ENCODE assay signal across 21 mouse cellular contexts in genomic region chr17:85541258-85541777, GRCm38 (mm10).
DNase-seq lines count a peak whose midpoint lies in the region; ATAC-seq and TF ChIP-seq lines count a peak whose summit lies in the region.
"Had no signal": no experiment of that assay in that cellular context is flagged by ENCODE, and none has a peak within 500 bp of the region (broad histone marks: within the 10 kb centered on the region; RNA-seq: fewer than 3 reads in every experiment).

No protein-coding gene starts in this region.

- no peaks in the 10 kb centered on the region for H3K4me1 ChIP-seq in intestine, embryonic 14.5 days (replicated peaks; ENCODE audit: control insufficient read depth, insufficient read depth, low read length)
- no peaks in the 10 kb centered on the region for H3K4me1 ChIP-seq in intestine, postnatal 0 days (replicated peaks; ENCODE audit: control insufficient read depth, insufficient read depth, low read length)
- H3K4me1 ChIP-seq in liver, postnatal 0 days (ENCODE audit: insufficient read depth), result no peaks in the 10 kb centered on the region
- no peaks in the 10 kb centered on the region for H3K4me1 ChIP-seq in liver, embryonic 12.5 days
- no peaks in the 10 kb centered on the region for H3K4me1 ChIP-seq in limb, embryonic 10.5 days
- no peaks in the 10 kb centered on the region for H3K4me1 ChIP-seq in kidney, embryonic 14.5 days (ENCODE audit: control insufficient read depth, insufficient read depth, low read length)
- H3K4me1 ChIP-seq: embryonic facial prominence, embryonic 12.5 days; forebrain, embryonic 12.5 days had no signal

- H3K9ac ChIP-seq in intestine, embryonic 14.5 days (ENCODE audit: low read length), result no peak overlapping the region
- no peak overlapping the region for H3K9ac ChIP-seq in intestine, postnatal 0 days (ENCODE audit: low read depth, low read length)
- no peak overlapping the region for H3K9ac ChIP-seq in liver, postnatal 0 days (replicated peaks)
- no peak overlapping the region for H3K9ac ChIP-seq in liver, embryonic 12.5 days
- H3K9ac ChIP-seq in kidney, embryonic 14.5 days (ENCODE audit: low read depth, low read length), result no peak overlapping the region
- H3K9ac ChIP-seq: embryonic facial prominence, embryonic 12.5 days; forebrain, embryonic 12.5 days had no signal

- H3K36me3 ChIP-seq in intestine, embryonic 14.5 days (ENCODE audit: control insufficient read depth, insufficient read depth, low read length), result no peaks in the 10 kb centered on the region
- H3K36me3 ChIP-seq in intestine, postnatal 0 days (ENCODE audit: control insufficient read depth, insufficient read depth), result no peaks in the 10 kb centered on the region
- no peaks in the 10 kb centered on the region for H3K36me3 ChIP-seq in liver, postnatal 0 days (replicated peaks; ENCODE audit: insufficient read depth, low read length)
- no peaks in the 10 kb centered on the region for H3K36me3 ChIP-seq in liver, embryonic 12.5 days
- H3K36me3 ChIP-seq in limb, embryonic 10.5 days, result no peaks in the 10 kb centered on the region
- H3K36me3 ChIP-seq in kidney, embryonic 14.5 days (ENCODE audit: control insufficient read depth, insufficient read depth, low read length), result no peaks in the 10 kb centered on the region
- H3K36me3 ChIP-seq: embryonic facial prominence, embryonic 12.5 days; forebrain, embryonic 12.5 days had no signal

- no peak overlapping the region for H3K4me3 ChIP-seq in intestine, embryonic 14.5 days (ENCODE audit: low read depth, low read length)
- no peak overlapping the region for H3K4me3 ChIP-seq in intestine, postnatal 0 days (ENCODE audit: low read depth, low read length)
- no peak overlapping the region for H3K4me3 ChIP-seq in liver, postnatal 0 days (ENCODE audit: low read depth, low read length)
- no peak overlapping the region for H3K4me3 ChIP-seq in liver, embryonic 12.5 days
- H3K4me3 ChIP-seq in limb, embryonic 10.5 days, result no peak overlapping the region
- no peak overlapping the region for H3K4me3 ChIP-seq in kidney, embryonic 14.5 days (ENCODE audit: low read length)
- H3K4me3 ChIP-seq: embryonic facial prominence, embryonic 12.5 days; forebrain, embryonic 12.5 days had no signal

- no peaks in the 10 kb centered on the region for H3K27me3 ChIP-seq in intestine, embryonic 14.5 days (replicated peaks; ENCODE audit: control insufficient read depth, insufficient read depth, low read length)
- no peaks in the 10 kb centered on the region for H3K27me3 ChIP-seq in intestine, postnatal 0 days (replicated peaks; ENCODE audit: control insufficient read depth, insufficient read depth, low read length)
- no peaks in the 10 kb centered on the region for H3K27me3 ChIP-seq in liver, postnatal 0 days (ENCODE audit: insufficient read depth, low read length)
- H3K27me3 ChIP-seq in liver, embryonic 12.5 days (replicated peaks), result no peaks in the 10 kb centered on the region
- 0 out of 2 replicates have a peak, but pooled peaks cover 3% of the 10 kb centered on the region for H3K27me3 ChIP-seq in limb, embryonic 10.5 days (ENCODE audit: low read depth, poor library complexity, severe bottlenecking)
- no peaks in the 10 kb centered on the region for H3K27me3 ChIP-seq in kidney, embryonic 14.5 days (ENCODE audit: control insufficient read depth, insufficient read depth, low read length)
- H3K27me3 ChIP-seq: embryonic facial prominence, embryonic 12.5 days; forebrain, embryonic 12.5 days had no signal

- H3K27ac ChIP-seq in intestine, embryonic 14.5 days (ENCODE audit: low read depth), result no peak overlapping the region
- no peak overlapping the region for H3K27ac ChIP-seq in intestine, postnatal 0 days (ENCODE audit: low read depth, low read length)
- no peak overlapping the region for H3K27ac ChIP-seq in liver, postnatal 0 days (ENCODE audit: low read depth)
- H3K27ac ChIP-seq in liver, embryonic 12.5 days, result no peak overlapping the region
- H3K27ac ChIP-seq in limb, embryonic 10.5 days, result no peak overlapping the region
- H3K27ac ChIP-seq in kidney, embryonic 14.5 days (ENCODE audit: low read depth, low read length), result no peak overlapping the region
- H3K27ac ChIP-seq: embryonic facial prominence, embryonic 12.5 days; forebrain, embryonic 12.5 days had no signal

- TF ChIP-seq EP300 in liver, postnatal 0 days (IDR thresholded peaks at IDR 0.05; ENCODE audit: low read depth), result no peak

- no peaks in the 10 kb centered on the region for H3K9me3 ChIP-seq in intestine, embryonic 14.5 days (ENCODE audit: control insufficient read depth, low read length)
- no peaks in the 10 kb centered on the region for H3K9me3 ChIP-seq in intestine, postnatal 0 days (ENCODE audit: control insufficient read depth)
- no peaks in the 10 kb centered on the region for H3K9me3 ChIP-seq in liver, postnatal 0 days (ENCODE audit: low read length)
- no peaks in the 10 kb centered on the region for H3K9me3 ChIP-seq in liver, embryonic 12.5 days (replicated peaks)
- no peaks in the 10 kb centered on the region for H3K9me3 ChIP-seq in limb, embryonic 10.5 days (replicated peaks)
- no peaks in the 10 kb centered on the region; the same call in 1 of the 2 replicates for H3K9me3 ChIP-seq in kidney, embryonic 14.5 days (ENCODE audit: control insufficient read depth, low read length)
- H3K9me3 ChIP-seq: embryonic facial prominence, embryonic 12.5 days; forebrain, embryonic 12.5 days had no signal

- 90% methylated on average over 2 of the region's 2 CpGs for WGBS in intestine, embryonic 14.5 days
- 88% methylated on average over 2 of the region's 2 CpGs for WGBS in intestine, postnatal 0 days
- whole genome bisulfite sequencing in liver, postnatal 0 days (ENCODE audit: insufficient replicate concordance), result 76% methylated on average over 2 of the region's 2 CpGs
- 70% methylated on average over 2 of the region's 2 CpGs for WGBS in liver, embryonic 12.5 days (ENCODE audit: insufficient replicate concordance)
- 92% methylated on average over 2 of the region's 2 CpGs for WGBS in limb, embryonic 10.5 days
- WGBS in kidney, embryonic 14.5 days, result 83% methylated on average over 2 of the region's 2 CpGs

- no peak for ATAC-seq in intestine, embryonic 14.5 days (replicated peaks; ENCODE audit: low FRiP score, low TSS enrichment, low read depth)
- no peak for ATAC-seq in intestine, postnatal 0 days
- no peak for ATAC-seq in liver, postnatal 0 days
- no peak for ATAC-seq in liver, embryonic 12.5 days
- no peak for ATAC-seq in kidney, embryonic 14.5 days (ENCODE audit: low FRiP score, low TSS enrichment)
- ATAC-seq: forebrain, embryonic 14.5 days; forebrain, embryonic 16.5 days had no signal

- H3K4me2 ChIP-seq in intestine, embryonic 14.5 days (ENCODE audit: low read length), result no peak overlapping the region
- H3K4me2 ChIP-seq in intestine, postnatal 0 days (replicated peaks; ENCODE audit: low read depth), result no peak overlapping the region
- H3K4me2 ChIP-seq in liver, postnatal 0 days (ENCODE audit: low read depth, low read length), result no peak overlapping the region
- H3K4me2 ChIP-seq in liver, embryonic 12.5 days, result no peak overlapping the region
- H3K4me2 ChIP-seq in kidney, embryonic 14.5 days (replicated peaks; ENCODE audit: low read depth, low read length), result no peak overlapping the region
- H3K4me2 ChIP-seq: embryonic facial prominence, embryonic 12.5 days; forebrain, embryonic 12.5 days had no signal

- no peak for TF ChIP-seq CTCF in intestine, postnatal 0 days (IDR thresholded peaks at IDR 0.05; ENCODE audit: low read depth)
- no peak for TF ChIP-seq CTCF in liver, postnatal 0 days (IDR thresholded peaks at IDR 0.05; ENCODE audit: low read depth)

- DNase-seq in intestine, embryonic 14.5 days (ENCODE audit: low spot score), result peak; percentile 39
- DNase-seq in liver, postnatal 0 days, result peak; percentile 4
- DNase-seq in limb, embryonic 10.5 days (ENCODE audit: low spot score), result peak; percentile 18
- no peak for DNase-seq in kidney, postnatal 4 days
- DNase-seq: adrenal gland, adult 2 months; adrenal gland, postnatal 10 days; adrenal gland, postnatal 25 days; cerebellum, adult 11 months; cerebellum, adult 18-20 months; cerebellum, adult 8-10 months; cerebellum, adult 9-11 months; cerebellum, postnatal 14 days; cerebellum, postnatal 36 days; embryo, embryonic 11 days had no signal

Comparison
In these comparisons a context has a peak if more than half of its experiments do, and no peak if none do; other contexts are left out.
1. DNase-seq: peak in intestine, embryonic 14.5 days (single experiment), liver, postnatal 0 days (single experiment) and limb, embryonic 10.5 days (single experiment); none in kidney, postnatal 4 days (0 of 2).